Mouse (Mus musculus): ENCODE data around the gene Gm128.

The Gm128 gene

DNA sequence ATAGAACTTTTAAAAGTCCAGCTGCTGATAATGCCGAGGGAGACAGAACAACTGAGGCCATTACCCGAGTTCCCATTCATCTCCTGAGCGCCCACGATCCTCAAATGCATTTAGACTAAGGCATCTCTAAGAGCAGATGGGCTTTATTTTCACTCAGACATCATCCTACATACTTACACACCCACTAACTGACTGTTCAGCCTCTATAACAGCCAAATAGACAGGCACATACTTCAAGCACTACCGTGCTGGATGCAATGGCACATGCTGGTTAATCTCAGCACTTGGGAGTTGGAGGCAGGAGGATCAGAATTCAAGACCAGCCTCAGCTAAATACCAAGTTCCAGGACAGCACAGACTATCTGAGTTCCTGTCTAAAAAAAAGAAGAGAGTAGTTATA lies 28.4 kb upstream of the Gm128 start:
- no peak for DNase-seq (ENCODE audit: low read depth, low spot score)

DNA sequence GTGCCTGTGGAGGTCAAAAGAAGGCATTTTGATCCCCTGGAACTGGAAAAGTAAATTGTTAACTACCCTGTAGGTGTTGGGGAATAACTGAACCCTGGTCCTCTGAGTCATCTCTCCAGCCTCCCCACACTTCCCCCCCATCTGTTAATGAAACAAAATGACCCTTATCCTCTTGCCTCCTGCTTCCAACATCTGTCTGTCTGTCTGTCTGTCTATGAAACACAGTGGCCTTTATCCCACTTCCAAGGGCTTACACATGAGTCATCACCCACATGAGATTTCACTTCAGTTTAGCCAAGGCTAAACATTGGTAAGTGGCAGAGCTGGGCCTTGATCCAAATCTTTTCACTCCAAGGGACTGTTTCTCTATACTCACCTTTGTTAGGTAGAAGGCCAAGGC lies 26.5 kb upstream of the Gm128 start:
- no peak for DNase-seq (ENCODE audit: low read depth, low spot score)

- no peak for DNase-seq (ENCODE audit: low read depth, low spot score)
Observed at GRCm38 (mm10) chr3:95266052-95266451, 24.7 kb upstream of the Gm128 start.

GRCm38 (mm10) chr3:95264724-95265123 lies 23.3 kb upstream of the Gm128 start:
- no peak for DNase-seq (ENCODE audit: low read depth, low spot score)

GRCm38 (mm10) chr3:95263089-95263739 lies 21.8 kb upstream of the Gm128 start:
- DNase-seq (ENCODE audit: low read depth, low spot score): peak; percentile 91

DNA sequence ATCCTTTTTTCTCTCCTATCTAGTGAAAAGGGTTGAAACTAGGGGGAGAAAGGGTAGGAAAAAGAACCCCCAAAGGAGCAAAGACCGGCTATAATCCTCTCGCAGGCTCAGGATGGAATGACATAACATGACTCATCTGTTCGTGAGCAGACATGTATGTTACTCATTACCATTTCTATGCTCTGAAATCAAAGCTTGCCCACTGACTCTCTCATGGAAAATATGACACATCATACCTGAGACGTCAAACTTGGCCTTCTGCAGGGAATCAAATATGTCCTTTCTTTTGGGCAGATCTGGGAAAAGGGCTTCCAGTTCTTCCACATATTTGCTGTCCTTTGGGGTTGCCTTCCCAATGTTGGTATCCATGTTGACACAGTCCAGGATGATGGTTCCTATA lies 20.6 kb upstream of the Gm128 start:
- no peak for DNase-seq (ENCODE audit: low read depth, low spot score)

DNA sequence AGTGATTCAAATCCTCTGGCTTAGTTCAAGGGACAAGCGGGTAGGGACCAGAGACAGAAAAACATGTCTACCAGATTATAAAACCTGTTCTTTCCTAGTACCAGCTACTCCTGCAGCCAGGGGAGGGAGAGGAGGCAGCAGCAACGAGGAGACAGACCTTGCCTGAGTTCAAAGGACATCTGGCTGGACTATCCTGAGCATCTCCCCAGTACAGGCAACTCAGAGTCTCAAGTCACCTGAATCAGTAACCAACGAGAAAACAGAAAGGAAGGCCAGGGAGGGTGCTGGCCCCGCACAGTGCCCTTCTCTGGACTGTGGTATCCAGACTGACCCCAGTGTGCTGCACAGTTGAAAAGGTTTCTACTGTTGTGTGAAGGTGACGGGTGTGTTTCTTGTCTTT lies 15.5 kb upstream of the Gm128 start:
- no peak for DNase-seq (ENCODE audit: low read depth, low spot score)

DNA sequence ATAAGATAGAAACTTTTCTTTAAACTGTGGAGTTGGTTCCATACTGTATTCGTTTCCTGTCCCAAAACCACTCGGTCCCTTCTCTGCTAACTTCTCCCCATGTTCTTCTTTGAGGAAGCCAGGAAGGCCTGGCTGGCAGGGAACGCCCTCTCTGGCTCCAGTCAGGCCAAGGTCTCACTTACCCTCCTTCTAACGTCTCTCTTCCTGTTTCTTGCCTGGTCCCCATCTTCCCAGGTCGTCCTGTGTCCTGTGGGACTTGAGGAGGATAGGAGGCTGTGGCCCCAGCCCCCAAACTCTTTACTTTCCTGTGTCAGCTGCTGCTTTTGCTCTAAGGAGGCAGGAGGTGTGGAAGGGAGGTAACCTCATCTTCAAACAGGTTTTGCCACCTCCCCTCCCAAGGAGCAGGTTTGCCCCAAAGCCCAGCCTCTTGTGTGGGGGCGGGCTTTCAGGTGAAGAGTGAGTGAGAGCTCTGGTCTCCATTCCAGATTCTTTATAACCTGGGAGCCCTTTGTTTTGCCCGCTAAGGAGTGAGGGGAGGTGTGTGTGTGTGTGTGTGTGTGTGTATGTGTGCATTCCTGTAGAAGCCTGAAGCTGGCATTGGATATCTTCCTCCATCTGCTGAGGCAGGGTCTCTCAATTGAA lies 9.5 kb upstream of the Gm128 start, which contains the start of gene Bnipl:
Gene Bnipl (minus strand): TSS at position 411 of the 642 bp plus-strand sequence.
- no peak for DNase-seq (ENCODE audit: low read depth, low spot score)

DNA sequence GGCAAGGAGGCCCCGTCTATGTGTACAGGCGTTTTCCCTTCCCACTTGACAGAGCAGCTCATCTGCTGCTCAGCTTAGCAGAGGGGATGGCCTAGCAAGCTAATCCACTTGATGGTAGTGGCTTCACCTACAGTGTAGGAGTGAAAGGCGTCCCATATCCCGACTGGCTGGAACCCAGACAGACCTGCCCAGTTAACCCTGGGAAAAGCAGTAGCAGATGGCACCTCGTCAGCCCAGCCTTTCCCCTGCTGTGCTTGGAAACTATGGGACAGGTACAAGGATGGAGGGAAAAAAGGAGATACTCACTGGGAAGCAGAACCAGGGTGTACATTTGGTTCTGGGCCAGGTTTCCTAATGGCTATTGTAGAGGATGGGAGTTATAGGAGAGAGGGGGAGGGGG lies 9.0 kb upstream of the Gm128 start:
- DNase-seq (ENCODE audit: low read depth, low spot score): no peak

GRCm38 (mm10) chr3:95247660-95248336 lies 6.4 kb upstream of the Gm128 start:
- DNase-seq (ENCODE audit: low read depth, low spot score): no peak

DNA sequence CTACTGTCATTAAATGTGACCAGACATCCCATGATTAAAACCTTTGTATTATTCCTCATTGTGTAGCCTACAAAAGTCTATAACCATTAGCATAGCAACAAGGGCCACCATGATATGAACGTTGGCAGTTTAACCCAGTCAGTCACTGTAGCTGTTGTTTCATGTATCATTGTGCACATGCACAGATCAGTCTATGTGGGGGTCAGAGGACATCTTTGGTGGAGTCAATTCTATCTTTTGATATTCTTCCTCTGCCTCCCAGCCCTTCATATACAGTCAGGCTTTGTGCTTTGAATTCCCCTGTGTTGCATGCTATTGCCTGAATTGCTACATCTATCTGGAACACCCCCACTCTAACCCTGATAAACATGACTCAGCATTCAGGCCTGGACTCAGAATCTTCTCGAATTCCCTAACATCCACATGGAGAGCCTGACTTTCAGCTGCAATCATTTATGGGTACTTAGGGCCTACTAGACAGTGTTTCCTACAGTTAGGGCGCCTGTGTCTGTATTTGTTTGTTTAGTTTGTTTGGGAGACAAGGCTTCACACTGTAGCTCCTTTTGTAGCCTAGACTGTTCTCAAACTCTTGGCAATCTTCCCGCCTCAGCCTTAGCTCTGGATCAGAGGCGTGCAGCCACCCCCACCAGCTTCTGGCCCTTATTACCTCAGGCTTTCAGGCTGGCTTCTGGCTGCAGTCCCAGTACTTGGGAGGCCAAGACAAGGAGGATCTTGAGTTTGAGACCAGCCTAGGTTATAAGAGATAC lies 5.2 kb upstream of the Gm128 start:
- DNase-seq (ENCODE audit: low read depth, low spot score): no peak

DNA sequence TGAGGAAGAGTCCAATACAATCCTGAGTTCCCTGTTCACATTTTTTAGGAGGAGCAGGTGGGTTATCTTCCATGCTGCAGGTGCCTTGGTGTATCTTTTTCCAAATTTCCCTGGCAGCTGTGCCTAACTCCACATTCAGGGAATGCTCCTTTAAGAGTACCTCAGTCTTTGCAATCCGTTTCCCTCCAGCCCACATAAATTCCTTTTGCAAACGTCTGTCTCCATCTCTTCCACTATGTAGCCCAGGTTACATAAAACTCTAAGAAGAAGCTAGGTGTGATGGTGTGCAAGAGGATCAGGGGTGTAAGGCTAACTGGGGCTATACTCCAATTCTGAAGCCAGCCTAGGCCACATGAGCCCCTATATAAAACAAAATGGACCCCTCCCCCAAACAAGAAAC lies 1.7 kb upstream of the Gm128 start:
- DNase-seq (ENCODE audit: low read depth, low spot score): no peak

DNA sequence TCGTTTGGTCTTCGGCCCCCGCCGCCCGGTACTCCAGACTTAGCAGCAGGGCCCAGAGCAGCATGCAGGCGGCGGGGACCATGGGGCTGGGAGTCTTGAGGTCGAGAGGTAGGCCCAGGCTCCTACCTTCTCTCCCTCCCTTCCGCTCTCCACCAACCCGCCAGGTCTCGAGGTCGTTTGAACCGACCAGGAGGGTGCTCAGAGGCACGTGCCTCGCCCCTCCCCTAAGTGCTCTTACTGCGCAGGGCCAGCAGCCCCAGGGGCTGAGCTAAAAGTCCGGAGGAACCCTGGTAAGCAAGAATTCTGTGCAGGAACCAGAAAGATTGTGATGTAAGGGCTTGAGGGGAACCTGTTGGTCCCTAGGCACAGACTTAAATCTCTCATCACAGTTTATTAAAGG lies 498 bp downstream of the Gm128 start:
- DNase-seq (ENCODE audit: low read depth, low spot score): peak; percentile 80

DNA sequence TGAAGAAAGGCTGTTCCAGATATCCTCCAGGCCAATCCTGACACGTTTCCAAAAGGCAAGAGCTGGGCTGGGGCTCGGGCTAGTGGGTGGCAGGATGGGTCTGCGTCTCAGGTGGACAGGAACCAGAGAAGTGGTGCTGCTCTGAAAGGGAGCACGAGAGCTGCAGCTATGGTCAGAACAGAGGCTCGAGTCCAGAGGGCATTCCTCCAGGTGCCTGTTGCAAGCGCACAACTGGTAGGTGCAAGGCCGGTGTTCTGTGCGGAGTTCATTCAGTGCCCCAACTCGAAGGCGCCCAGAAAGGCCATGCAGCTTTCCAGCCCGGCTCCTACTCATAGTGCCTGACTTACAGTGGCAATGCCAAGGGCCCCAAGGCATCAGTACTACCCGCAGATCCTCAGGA lies 1.4 kb downstream of the Gm128 start:
- DNase-seq (ENCODE audit: low read depth, low spot score): peak; percentile 22

DNA sequence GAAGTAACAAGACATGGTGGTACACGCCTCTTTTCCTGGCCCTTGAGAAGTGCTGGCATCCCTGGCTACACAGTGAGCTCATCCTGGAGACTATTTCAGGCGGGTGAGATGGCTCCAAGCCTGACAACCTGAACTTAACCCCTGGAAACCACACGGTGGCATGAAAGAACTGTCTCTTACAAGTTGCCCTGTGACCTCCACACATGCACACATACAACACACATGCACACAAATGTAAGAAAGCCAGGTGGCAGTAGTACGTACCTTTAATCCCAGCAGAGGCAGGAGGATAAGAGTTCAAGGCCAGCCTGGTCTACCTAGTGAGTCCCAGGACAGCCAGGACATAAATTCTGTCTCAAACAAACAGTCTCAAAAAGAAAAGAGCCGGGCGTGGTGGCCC lies 2.4 kb downstream of the Gm128 start:
- DNase-seq (ENCODE audit: low read depth, low spot score): peak; percentile 56

GRCm38 (mm10) chr3:95237541-95238099 lies 3.8 kb downstream of the Gm128 start:
- no peak for DNase-seq (ENCODE audit: low read depth, low spot score)

GRCm38 (mm10) chr3:95235386-95236301 lies 5.8 kb downstream of the Gm128 start:
- peak; percentile 21 for DNase-seq (ENCODE audit: low read depth, low spot score)

DNA sequence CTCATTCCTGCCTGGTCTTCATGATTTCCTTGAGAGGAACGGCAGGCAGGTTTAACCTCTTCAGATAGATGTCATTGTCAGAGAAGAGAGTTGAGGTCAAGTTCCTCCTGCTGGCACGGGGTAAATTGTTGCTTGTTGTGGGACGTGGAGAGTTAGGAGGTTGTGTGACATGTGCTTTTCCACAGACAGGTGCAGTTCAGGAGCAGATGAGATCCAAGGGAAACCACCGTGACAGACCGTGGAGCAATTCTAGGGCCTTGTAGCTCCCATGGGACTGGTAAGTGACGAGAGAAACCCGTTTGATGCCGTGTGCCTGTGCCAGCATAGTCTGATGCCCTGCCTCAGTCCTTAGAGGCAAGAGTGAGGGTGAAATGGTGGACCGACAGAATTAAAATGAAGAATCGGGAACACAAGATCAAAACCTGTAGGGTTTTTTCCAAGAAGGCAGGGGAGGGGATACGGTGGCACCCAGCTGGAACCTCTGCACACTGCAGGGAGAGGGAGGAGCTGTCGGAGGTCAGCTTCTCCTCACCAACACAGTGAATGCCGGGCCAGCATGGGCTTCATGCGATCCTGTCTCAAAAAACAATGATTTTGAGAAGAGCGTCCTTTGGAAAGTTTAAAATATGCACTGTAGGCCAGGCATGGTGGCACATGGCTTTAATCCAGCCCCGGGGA lies 8.0 kb downstream of the Gm128 start:
- DNase-seq (ENCODE audit: low read depth, low spot score): no peak

DNA sequence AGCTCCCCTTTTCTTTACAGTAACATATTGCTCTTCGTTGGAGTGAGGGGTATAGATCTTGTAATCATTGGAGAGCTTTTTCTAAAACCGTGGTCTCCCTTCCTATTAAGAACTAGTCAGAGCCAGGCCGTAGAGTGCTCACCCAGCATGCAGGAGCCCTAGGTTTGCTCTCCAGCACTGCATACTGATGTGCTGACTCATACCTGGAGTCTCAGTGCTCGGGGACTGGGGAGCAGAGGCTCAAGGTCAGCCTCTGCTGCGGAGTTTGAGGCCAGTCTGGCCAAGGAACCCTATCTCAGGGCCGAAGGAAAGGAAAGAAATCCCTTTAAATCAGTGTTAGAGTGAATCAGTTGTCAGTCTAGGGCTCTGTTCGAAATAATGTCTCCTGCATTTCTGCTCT lies 8.6 kb downstream of the Gm128 start:
- DNase-seq (ENCODE audit: low read depth, low spot score): peak; percentile 46

Measured in ZHBTc4 (cell line).